Mouse (Mus musculus): ENCODE results near the gene Gm13089. TPM values are rescaled to one million over a fixed set of nuclear protein-coding genes. Genes with fewer than 3 reads are reported as not detected.
"Not testable (repeated sequence)": the region's sequence is repeated elsewhere in the genome, so short reads cannot be mapped to it uniquely, and the experiment has no call there.

Gene Gm13089
- polyA plus RNA-seq (2014; fragmentation: Nextera tagmentation; extraction: Ambion mirVana) = not detected in 2 replicates

GRCm38 (mm10) chr4:143702611-143703010, at the start of gene Gm13089:
TSS of gene Gm13089 (minus strand) at chr4:143702711.
- Histone ChIP-seq H3K27me3 (ENCODE audit: control insufficient read depth, insufficient read depth, low read length) (no peaks in the 10 kb centered on the region), H3K9ac (replicated peaks; ENCODE audit: low read depth, low read length) (no peak within 1 kb of the TSS), H3K36me3 (ENCODE audit: control insufficient read depth, insufficient read depth, low read length) (no peaks in the 10 kb centered on the region), H3K4me1 (ENCODE audit: control insufficient read depth, insufficient read depth, low read length) (no peaks in the 10 kb centered on the region), H3K4me3 (ENCODE audit: low read depth, low read length) (no peak within 1 kb of the TSS), H3K4me2 (ENCODE audit: low read depth, low read length) (no peak within 1 kb of the TSS), H3K9me3 (ENCODE audit: control insufficient read depth, low read length) (peaks cover 10% of the 10 kb centered on the region), H3K27ac (ENCODE audit: low read depth, low read length) (no peak within 1 kb of the TSS)
- 88% methylated on average over 2 of the region's 2 CpGs for WGBS
- no peak for ATAC-seq (ENCODE audit: low read depth)

- Histone ChIP-seq H3K36me3 (ENCODE audit: control insufficient read depth, insufficient read depth, low read length) (no peaks in the 10 kb centered on the region), H3K27ac (ENCODE audit: low read depth, low read length) (no peak within 1 kb of the TSS), H3K4me3 (ENCODE audit: low read depth, low read length) (no peak within 1 kb of the TSS), H3K9me3 (ENCODE audit: control insufficient read depth, low read length) (peaks cover 5% of the 10 kb centered on the region; the same call in 1 of the 2 replicates), H3K9ac (replicated peaks; ENCODE audit: low read depth, low read length) (no peak within 1 kb of the TSS), H3K4me2 (ENCODE audit: low read depth, low read length) (no peak within 1 kb of the TSS), H3K27me3 (ENCODE audit: control insufficient read depth, insufficient read depth, low read length) (no peaks in the 10 kb centered on the region), H3K4me1 (ENCODE audit: control insufficient read depth, insufficient read depth, low read length) (no peaks in the 10 kb centered on the region)
- 100% methylated on average over 1 of the region's 1 CpGs for WGBS
- no peak for ATAC-seq (ENCODE audit: low read depth)
Observed at GRCm38 (mm10) chr4:143719155-143719554, 16.6 kb upstream of the Gm13089 start, which contains the start of gene Gm13078. TSS of gene Gm13078 (plus strand) at chr4:143719455.

- H3K9me3 ChIP-seq (ENCODE audit: control insufficient read depth, low read length); ATAC-seq (ENCODE audit: low read depth); H3K9ac ChIP-seq (replicated peaks; ENCODE audit: low read depth, low read length); H3K27ac ChIP-seq (ENCODE audit: low read depth, low read length); H3K27me3 ChIP-seq (ENCODE audit: control insufficient read depth, insufficient read depth, low read length); H3K4me3 ChIP-seq (ENCODE audit: low read depth, low read length); H3K4me1 ChIP-seq (ENCODE audit: control insufficient read depth, insufficient read depth, low read length); H3K36me3 ChIP-seq (ENCODE audit: control insufficient read depth, insufficient read depth, low read length); H3K4me2 ChIP-seq (ENCODE audit: low read depth, low read length): not testable (repeated sequence)
Observed at GRCm38 (mm10) chr4:143657146-143657545, 45.4 kb downstream of the Gm13089 start, which contains the start of gene Gm13088. TSS of gene Gm13088 (minus strand) at chr4:143657246.

Other genes with a start within 250 kb of the Gm13089 start
- gene Gm13043, start 191.4 kb downstream of the Gm13089 start, polyA plus RNA-seq (2014; fragmentation: Nextera tagmentation; extraction: Ambion mirVana) = not detected in 2 replicates
- gene Gm13040, start 166.8 kb downstream of the Gm13089 start, polyA plus RNA-seq (2014; fragmentation: Nextera tagmentation; extraction: Ambion mirVana) = not detected in 2 replicates
- gene BC080695, start 151.0 kb downstream of the Gm13089 start, polyA plus RNA-seq (2014; fragmentation: Nextera tagmentation; extraction: Ambion mirVana) = not detected in 2 replicates
- not detected in 2 replicates for gene Gm13057, start 151.0 kb downstream of the Gm13089 start, polyA plus RNA-seq (2014; fragmentation: Nextera tagmentation; extraction: Ambion mirVana)
- gene Gm13083, start 87.7 kb downstream of the Gm13089 start, polyA plus RNA-seq (2014; fragmentation: Nextera tagmentation; extraction: Ambion mirVana) = not detected in 2 replicates
- gene Gm13088, start 45.5 kb downstream of the Gm13089 start, polyA plus RNA-seq (2014; fragmentation: Nextera tagmentation; extraction: Ambion mirVana) = not detected in 2 replicates
- gene Gm13078, start 16.7 kb upstream of the Gm13089 start, polyA plus RNA-seq (2014; fragmentation: Nextera tagmentation; extraction: Ambion mirVana) = not detected in 2 replicates
- not detected in 2 replicates for gene Gm13023, start 86.6 kb upstream of the Gm13089 start, polyA plus RNA-seq (2014; fragmentation: Nextera tagmentation; extraction: Ambion mirVana)
- gene Gm13084, start 113.4 kb upstream of the Gm13089 start, polyA plus RNA-seq (2014; fragmentation: Nextera tagmentation; extraction: Ambion mirVana) = not detected in 2 replicates
- not detected in 2 replicates for gene Gm13103, start 143.8 kb upstream of the Gm13089 start, polyA plus RNA-seq (2014; fragmentation: Nextera tagmentation; extraction: Ambion mirVana)
- gene Pramef6, start 197.7 kb upstream of the Gm13089 start, polyA plus RNA-seq (2014; fragmentation: Nextera tagmentation; extraction: Ambion mirVana) = not detected in 2 replicates
- not detected in 2 replicates for gene Pramef25, start 248.3 kb upstream of the Gm13089 start, polyA plus RNA-seq (2014; fragmentation: Nextera tagmentation; extraction: Ambion mirVana)

Data from neural tube, embryonic 14.5 days (tissue).